Mouse (Mus musculus) small intestine, adult 2 months (tissue): ENCODE results near the gene Dpysl5. TPM values are rescaled to one million over a fixed set of nuclear protein-coding genes. Genes with fewer than 3 reads are reported as not detected.

Experiments used
- H3K27ac ChIP-seq: fragments of 200-500 bp; 2 replicates; pipeline ENCODE4 v1.5.1; 2012; ENCODE audit warnings: low read depth, low read length, control low read depth, inconsistent platforms; ENCODE audit not compliant: insufficient read depth
- H3K27me3 ChIP-seq: fragments of 200-500 bp; 2 replicates; pipeline ENCODE4 v1.6.1; 2012; ENCODE audit warnings: mild to moderate bottlenecking, moderate library complexity, low read length, inconsistent platforms; ENCODE audit not compliant: control insufficient read depth, insufficient read depth
- H3K36me3 ChIP-seq: fragments of 200-500 bp; 2 replicates; pipeline ENCODE4 v1.6.1; 2012; ENCODE audit warnings: mild to moderate bottlenecking, low read length, control low read depth, inconsistent platforms; ENCODE audit not compliant: control insufficient read depth, insufficient read depth
- H3K4me1 ChIP-seq: fragments of 200-500 bp; 2 replicates; pipeline ENCODE4 v1.6.1; 2012; ENCODE audit warnings: low read length, inconsistent platforms, mixed read lengths; ENCODE audit not compliant: control insufficient read depth, insufficient read depth, insufficient read length
- H3K4me3 ChIP-seq: fragments of 200-500 bp; 2 replicates; pipeline ENCODE4 v1.5.1; 2012; ENCODE audit warnings: low read depth, mild to moderate bottlenecking, control low read depth, inconsistent platforms, low read length, moderate library complexity
- CTCF ChIP-seq: fragments of 200-500 bp; IDR thresholded peaks from 2 replicates; pipeline ENCODE4 v1.5.1; 2012; ENCODE audit warnings: low read depth, mild to moderate bottlenecking, control low read depth, inconsistent platforms, low read length, moderate library complexity, mixed read lengths; ENCODE audit not compliant: insufficient replicate concordance, insufficient read length; ENCODE audit errors: extremely low read depth
- POLR2A ChIP-seq: fragments of 200-500 bp; IDR thresholded peaks from 2 replicates; pipeline ENCODE4 v1.6.1; 2012; ENCODE audit warnings: low read depth, mild to moderate bottlenecking, control low read depth, inconsistent platforms, low read length, moderate library complexity
- WGBS: fragments of 180-500 bp; shearing (Covaris S2); methylation state at CpG from one replicate; pipeline ENCODE4 v1.1.7; 2018; 5-methylcytosine and 5-hydroxymethylcytosine counted together
- polyA plus RNA-seq: library from polyadenylated mRNA; depleted of rRNA; stranded (reverse); fragments of >200 nt; gene quantifications from 2 replicates; pipeline ENCODE4 v1.2.3, GENCODE M21; 2012

Gene Dpysl5
- polyA plus RNA-seq, 1 experiment, result 0.66 TPM

DNA sequence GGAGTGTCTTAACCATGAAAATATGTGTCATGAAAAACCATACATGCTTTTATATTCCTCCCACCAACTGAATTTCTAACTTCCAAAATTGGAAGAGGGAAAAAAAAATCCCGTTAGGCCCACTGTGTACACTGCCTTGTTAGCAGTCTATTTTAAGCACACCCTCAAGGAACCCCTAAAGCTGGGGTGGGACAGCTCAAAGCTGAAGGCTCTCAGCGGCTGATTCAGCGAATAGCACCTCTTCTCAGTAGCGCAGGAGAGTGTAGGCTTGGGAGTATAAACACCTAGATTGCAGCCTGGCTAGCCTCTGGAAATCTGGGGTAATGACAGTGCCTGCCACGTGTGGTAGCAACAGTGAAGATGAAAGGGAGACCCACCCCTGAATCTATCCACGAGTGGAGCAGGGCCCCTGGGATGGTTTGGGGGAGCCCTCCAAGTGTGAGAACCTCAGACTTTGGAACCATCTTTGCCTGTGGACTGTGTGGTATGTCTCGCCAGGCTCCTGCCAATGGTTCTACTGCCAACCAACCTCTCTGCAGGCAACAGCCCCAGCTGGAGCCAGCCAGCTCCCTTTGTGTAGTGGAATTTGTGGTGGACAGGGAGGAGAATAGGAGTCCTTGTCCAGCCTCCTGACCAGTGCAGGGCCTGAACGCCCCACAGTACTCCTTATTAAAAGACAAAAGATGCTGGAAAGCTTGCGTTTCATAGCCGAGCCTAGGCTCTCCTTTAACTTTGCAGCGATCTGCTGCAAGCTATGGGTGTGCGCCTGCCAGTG lies 54.4 kb downstream of the Dpysl5 start:
- Histone ChIP-seq H3K27ac (no peak overlapping the region), H3K4me3 (no peak overlapping the region), H3K36me3 (no peaks in the 10 kb centered on the region), H3K27me3 (no peaks in the 10 kb centered on the region), H3K4me1 (peaks cover 10% of the 10 kb centered on the region; the same call in 1 of the 2 replicates)
- WGBS, result 90% methylated on average over 12 of the region's 12 CpGs
- TF ChIP-seq CTCF, result no peak
- no peak for TF ChIP-seq POLR2A

DNA sequence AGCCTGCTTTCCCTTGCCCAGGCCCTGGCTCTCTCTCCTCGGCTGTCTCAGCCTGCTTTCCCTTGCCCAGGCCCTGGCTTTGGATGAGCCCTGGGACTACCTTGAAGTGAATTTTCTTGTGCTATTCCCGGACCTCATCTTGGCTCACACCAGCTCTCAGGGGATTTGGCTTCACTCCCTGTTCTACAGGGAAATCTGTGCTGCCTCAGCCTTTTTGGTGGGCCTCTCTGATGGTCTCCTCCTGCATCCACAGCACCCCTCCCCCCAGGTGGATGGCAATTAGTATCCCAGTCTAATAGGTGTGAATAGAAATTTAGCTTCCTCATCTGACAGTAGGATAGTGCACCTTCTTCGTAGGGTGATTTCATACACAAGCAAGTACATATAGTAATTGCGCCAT lies 56.7 kb downstream of the Dpysl5 start:
- H3K27me3 ChIP-seq, result no peaks in the 10 kb centered on the region
- H3K4me1 ChIP-seq, result peaks cover 10% of the 10 kb centered on the region; the same call in 1 of the 2 replicates
- WGBS, result 41% methylated on average over 4 of the region's 4 CpGs
- H3K4me3 ChIP-seq, result no peak overlapping the region
- TF ChIP-seq CTCF, result no peak
- no peak for TF ChIP-seq POLR2A
- H3K27ac ChIP-seq, result no peak overlapping the region
- no peaks in the 10 kb centered on the region for H3K36me3 ChIP-seq

DNA sequence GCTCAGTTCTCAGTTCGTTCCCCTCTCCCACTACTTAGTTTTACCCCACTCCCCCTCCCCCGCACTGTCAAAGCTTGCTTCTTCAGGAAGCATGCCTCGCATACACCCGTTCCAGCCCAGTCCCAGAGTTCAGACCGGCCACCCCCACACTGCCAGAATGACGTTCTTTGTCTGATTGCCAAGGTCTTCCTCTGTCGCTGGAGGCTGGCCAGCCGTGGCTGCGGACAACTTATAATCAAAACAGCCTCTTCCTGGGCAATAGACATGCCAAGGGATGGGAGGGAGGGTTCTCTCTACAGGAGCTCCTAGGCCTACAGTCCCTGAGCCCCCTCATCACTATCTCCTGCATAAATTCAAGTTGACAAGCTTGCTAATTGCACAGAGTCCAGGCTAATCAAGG lies 57.2 kb downstream of the Dpysl5 start:
- Histone ChIP-seq H3K36me3 (no peaks in the 10 kb centered on the region), H3K4me1 (peaks cover 10% of the 10 kb centered on the region; the same call in 1 of the 2 replicates), H3K27me3 (no peaks in the 10 kb centered on the region), H3K27ac (no peak overlapping the region), H3K4me3 (no peak overlapping the region)
- WGBS, result 5% methylated on average over 9 of the region's 9 CpGs
- no peak for TF ChIP-seq CTCF
- TF ChIP-seq POLR2A, result no peak

DNA sequence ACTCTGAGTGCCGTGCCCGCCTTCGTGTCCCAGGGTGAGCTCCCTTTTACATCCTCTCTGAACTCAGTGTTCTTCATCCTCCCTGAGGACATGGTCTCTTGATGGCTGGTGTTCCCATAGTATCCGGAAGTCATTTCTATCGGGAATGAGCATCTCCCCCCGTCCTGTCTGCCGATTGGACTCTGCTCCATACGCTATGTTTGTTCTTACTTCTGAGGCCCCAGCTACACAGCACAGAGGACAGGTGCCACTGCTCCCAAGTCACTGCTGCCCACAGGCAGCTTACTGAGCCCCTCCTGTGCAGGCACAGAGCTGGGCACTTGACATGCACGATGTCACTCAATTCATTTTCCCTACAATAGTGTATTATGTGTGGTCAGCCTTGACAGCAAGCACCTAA lies 57.7 kb downstream of the Dpysl5 start:
- Histone ChIP-seq H3K4me3 (no peak overlapping the region), H3K27me3 (no peaks in the 10 kb centered on the region), H3K36me3 (no peaks in the 10 kb centered on the region), H3K4me1 (peaks cover 10% of the 10 kb centered on the region; the same call in 1 of the 2 replicates), H3K27ac (no peak overlapping the region)
- TF ChIP-seq CTCF (no peak), POLR2A (no peak)
- WGBS, result 21% methylated on average over 9 of the region's 9 CpGs

DNA sequence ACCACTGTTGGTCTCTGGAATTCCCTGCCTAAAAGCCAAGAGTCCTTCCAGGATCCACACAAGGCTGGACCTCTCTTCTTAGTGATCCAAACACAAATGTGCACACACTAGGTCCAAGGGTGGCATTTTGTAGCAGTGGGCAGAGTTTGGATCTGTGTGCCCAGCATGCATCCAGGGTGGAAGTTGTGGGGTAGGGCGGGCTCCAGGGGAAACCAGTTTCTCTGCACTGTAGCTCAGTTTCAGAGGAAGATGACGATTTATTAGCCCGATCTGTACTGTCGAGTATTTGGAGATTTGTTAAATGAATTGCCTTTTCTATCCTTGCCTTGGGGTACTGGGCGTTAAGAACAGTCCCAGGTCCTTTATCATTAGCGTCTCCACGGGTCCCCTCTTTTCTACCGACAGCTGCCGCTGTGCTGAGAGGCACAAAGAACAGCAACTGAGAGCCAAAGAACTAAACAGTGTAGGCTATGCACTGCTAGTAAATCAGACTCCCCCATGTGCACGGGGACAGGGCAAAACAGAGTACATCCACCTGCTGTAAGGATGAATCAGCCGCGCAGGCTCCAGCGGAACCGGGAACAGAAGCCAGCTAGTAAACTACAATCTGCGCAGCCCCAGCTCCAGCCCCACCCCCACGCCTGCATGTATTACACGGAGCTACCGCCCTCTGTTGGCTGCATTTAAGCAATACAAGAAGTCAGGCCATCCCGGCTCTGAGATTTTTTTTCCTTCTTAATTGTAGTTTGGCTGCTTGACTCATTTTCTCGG lies 63.4 kb downstream of the Dpysl5 start:
- Histone ChIP-seq H3K27me3 (no peaks in the 10 kb centered on the region), H3K36me3 (no peaks in the 10 kb centered on the region), H3K4me1 (no peaks in the 10 kb centered on the region), H3K4me3 (peak overlapping the region; percentile 16; the same call in 1 of the 2 replicates), H3K27ac (no peak overlapping the region)
- TF ChIP-seq CTCF (peak; percentile 82), POLR2A (no peak)
- 10% methylated on average over 20 of the region's 20 CpGs for WGBS

DNA sequence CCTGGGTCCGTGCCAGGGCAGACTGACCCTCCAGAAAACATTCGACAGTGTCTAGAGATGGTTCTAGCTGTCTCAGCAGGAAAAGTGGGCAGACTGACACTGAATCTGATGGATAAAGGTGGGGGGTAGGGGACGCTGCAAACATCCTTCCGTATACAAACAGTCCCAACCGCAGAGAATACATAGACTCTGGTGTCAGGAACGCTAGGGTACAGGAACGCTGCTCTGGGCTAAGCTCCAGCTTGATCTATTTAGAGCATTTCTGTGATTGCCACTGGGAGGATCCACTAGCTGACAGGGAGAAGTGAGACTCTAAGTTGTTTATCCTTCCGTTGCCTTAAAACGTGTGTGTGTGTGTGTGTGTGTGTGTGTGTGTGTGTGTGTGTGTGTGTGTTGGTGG lies 69.3 kb downstream of the Dpysl5 start:
- Histone ChIP-seq H3K27ac (no peak overlapping the region), H3K4me1 (no peaks in the 10 kb centered on the region), H3K36me3 (no peaks in the 10 kb centered on the region), H3K4me3 (no peak overlapping the region), H3K27me3 (no peaks in the 10 kb centered on the region)
- WGBS, result 74% methylated on average over 9 of the region's 9 CpGs
- TF ChIP-seq POLR2A (no peak), CTCF (no peak)

DNA sequence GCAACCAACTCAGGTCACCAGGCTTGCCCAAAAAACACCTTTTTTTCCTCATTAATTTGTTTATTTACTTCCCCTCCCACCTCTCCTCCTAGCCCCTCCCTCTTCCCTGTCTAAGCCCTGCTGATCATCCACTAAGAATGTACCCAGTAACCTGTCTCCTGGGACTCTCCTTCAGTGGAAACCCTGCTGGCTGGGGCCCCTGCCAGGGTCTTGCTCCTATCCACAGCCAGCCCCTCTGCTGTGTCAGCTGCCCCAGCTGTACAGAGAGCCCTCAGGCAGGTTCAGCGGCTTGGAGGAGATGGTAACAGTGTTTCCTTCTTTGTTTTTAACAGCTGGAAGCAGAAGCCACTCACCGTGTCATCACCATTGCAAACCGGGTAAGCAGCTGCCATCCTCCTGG lies 69.8 kb downstream of the Dpysl5 start:
- no peak overlapping the region for H3K4me3 ChIP-seq
- H3K36me3 ChIP-seq, result no peaks in the 10 kb centered on the region
- H3K4me1 ChIP-seq, result no peaks in the 10 kb centered on the region
- 82% methylated on average over 3 of the region's 3 CpGs for WGBS
- TF ChIP-seq CTCF (no peak), POLR2A (no peak)
- H3K27me3 ChIP-seq, result no peaks in the 10 kb centered on the region
- H3K27ac ChIP-seq, result no peak overlapping the region
